Mouse (Mus musculus): ENCODE results near the gene Ephb2.

Ephb2 gene

DNA sequence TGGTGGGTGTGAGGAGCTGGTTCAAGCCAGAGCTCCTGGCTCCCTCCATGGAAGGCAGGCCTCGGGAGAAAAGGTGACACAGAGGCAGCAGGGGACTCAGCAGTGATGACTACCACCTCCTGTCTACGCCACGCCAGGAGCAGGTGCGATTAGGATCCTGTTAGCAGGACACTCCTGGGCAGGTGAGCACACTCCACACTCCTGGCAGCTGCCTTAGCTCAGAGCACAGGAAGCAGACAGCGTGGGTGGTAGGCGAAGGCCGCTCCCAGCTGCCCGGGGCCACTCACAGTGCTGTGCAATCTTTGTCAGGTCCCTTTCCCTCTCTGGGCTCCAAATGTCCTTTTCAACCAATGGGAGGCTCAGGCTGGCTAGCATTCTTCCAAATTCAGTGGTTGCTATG is 34.3 kb downstream of the Ephb2 start:
- 75% methylated on average over 8 of the region's 8 CpGs for WGBS

DNA sequence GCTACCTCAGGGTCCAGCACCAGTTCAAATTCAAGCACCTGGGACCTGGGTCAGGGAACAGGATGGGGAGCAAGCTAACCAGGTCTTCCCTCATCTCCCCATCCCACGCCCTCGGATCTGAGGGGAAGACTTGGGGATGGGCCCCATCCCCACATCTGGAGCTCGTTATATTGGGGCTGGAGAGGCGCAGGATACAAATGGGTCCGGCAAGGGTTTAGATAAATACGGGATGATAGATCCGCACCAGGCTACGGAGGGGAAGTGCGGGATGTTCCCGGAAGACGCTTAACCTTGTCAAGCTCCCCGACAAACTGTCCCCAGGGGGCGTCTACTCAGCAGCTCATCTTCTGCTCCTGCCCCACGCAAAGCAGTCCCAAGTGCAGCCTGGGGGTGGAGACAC is 35.4 kb downstream of the Ephb2 start:
- 79% methylated on average over 14 of the region's 14 CpGs for WGBS

DNA sequence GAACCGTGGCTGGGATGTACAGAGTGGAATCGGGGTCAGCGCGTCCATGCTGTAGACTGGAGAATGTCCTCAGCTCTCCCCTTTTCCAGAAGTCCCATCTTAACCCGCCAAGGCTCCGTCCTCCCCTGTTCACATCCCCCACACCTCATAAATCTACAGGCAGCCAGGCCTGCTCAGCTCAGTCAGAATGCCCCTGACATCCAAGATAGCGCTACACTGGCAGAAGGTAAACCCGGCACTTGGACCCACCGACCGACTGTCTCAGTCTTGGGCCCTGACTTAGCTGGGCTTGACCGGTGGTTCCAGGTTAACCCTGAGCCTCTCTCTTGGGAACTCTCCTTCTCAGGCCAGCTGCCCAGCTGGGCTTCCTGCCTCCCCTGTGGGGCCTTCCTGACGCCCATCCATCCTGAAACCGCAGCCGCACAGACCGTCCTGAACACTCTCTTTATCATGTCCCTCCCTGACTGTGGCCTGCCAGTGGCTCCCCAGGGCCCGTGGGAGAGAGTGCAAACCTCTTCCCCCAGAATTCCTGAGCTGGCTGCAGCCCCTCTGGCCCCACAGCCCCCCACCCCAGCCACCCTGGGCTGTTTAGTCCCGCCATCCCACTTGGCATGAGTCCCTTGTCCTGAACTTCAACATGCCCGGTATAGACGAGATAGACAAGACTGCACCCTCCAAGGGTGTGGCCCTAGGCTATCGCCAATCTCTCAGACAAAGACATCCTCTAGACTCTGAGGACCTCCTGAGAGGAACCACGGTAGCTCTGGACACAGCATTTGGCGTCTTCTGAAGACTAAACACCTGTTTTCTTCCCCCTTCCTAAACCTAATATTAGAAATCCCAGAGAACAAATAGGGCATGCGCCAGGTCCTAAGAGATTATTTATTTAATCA is 37.9 kb downstream of the Ephb2 start:
- 80% methylated on average over 23 of the region's 23 CpGs for WGBS

DNA sequence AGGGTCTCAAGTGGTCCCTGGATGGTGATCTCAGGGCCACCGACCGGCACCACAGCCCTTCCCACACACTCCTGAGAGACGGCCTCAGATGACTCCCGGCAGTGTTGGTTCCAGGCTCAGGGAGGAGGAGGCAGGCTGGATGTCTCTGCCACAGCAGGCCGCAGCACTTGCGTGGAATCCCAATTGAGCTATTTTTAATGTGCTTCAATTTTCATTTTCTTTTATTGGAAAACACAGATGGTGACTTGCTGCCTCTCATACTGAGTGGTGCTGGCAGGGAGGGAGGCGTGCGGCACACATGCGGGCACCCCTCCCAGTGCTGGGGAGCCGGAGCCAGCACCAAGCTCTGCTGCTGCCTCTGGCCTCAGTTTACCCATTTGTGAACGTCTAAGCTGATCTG is 42.5 kb downstream of the Ephb2 start:
- 53% methylated on average over 11 of the region's 11 CpGs for WGBS

DNA sequence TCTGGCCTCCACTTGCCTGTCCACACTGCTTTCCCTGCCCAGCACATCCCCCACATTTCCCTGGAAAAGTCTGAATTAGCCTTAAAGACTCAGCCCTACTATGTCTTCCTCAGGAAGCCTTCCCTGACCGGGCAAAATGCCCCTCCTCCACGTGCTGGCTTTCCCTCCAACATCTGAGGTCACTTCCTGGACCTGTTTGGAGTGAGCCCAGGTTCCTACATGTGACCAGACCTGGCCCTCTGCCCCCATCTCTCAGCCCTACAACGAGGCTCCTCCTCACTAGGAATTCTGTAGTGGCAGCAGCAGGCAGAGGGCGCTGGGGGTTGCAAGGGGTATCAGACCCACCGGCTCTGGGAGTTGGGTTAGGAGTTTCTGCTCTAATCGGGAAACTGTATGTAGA is 46.0 kb downstream of the Ephb2 start:
- 66% methylated on average over 6 of the region's 6 CpGs for WGBS

DNA sequence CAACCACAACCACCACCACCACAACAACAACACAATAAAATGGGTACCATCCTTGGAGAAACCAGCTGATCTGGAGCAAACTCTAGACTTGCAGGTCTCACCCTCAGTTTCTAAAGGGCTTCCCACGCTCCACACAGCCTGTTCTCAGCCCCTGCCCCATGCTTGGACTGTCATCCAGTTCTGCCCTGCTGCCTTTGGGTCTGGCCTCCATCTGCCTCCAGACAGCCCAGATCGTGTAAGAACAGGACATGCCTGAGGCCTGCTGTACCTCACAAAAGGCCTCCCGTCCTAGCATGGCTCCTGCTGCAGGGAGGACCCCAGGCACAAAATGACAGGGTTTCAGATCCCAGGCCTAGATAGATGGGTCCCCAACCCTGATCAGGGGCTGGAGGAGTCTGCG is 48.4 kb downstream of the Ephb2 start:
- WGBS: 66% methylated on average over 4 of the region's 4 CpGs

DNA sequence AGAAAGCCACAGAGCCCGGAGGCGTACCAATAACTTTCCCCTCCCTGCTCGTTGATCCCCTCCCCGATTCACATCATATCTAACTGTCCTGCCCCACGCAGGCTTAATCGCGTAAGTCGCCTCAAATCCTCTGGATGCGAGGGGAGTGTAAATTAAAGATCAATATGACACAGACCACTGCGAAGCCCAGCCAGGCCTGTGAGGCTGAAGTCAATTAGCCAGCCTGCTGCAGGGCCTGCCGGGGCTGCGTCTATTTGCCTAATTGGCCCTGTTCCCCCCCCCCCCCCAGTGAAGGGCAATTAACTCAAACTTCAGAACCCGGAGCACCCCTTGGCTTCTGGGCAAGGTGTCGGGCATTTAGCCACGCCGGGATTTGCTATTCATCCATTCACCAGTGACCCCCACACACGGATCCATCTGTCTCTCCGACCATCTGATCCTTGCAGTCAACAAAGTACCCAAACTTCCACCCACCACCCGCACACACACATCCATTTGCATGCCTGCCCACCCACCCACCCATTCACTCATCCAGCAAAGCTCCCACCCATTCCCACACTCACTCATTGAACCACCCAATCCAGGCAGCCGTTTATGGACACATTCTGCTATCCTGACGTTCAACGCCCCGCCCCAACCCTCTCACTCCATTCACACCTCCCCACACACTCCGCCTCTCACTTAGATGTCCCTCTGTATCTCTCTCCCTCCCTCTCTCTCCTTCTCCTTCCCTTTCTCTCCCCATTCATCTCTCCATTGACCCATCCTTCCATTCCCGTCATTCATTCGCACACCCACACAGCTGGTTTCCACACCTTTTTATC is 49.1 kb downstream of the Ephb2 start:
- 38% methylated on average over 26 of the region's 26 CpGs for WGBS

DNA sequence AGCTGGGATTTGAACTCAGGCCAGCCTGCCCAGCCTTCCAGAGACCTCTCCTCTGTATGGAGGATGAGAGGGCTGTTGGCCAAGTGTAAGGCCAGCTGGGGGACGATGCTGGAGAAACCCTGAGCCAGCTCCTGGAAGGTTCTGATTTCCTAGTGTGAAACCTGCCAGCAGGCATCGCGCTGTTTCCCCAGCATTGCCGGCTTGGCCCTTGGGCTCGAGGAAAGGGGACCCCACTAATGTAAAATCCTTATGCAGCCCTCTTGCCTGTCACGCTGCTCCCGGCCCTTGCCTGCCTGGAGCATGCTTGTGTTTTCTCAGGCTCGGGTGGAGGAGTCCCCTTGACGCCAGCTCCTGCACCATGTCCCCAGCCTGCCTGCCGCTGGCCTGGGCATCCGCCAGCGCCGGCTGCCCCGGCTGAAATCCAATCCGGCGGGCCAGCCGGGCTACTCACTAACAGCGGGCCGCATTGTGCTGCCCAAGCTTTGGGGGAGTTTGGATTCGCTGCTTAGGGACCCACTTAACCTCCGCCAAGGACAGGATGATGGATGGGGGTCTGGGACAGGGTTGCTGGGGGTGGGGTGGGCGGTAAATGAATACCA is 52.1 kb downstream of the Ephb2 start:
- WGBS: 63% methylated on average over 22 of the region's 22 CpGs

DNA sequence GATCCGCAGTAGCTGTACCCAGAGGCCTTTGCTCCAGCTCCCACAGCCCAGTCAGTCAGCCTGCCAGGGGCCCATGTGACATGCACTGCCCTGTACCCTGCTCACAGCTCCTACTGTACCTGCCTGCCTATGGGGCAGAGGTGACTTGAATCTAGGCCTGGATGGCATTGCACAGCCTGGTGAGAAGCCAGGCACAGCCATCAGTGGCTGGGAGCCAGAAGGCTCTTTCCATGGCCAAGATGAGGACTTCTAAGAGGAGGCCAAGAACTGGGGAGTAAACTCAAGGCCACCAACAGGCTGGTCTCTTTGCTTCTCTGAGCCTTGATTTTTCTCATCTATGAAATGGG is 53.2 kb downstream of the Ephb2 start:
- WGBS: 87% methylated on average over 1 of the region's 1 CpGs

DNA sequence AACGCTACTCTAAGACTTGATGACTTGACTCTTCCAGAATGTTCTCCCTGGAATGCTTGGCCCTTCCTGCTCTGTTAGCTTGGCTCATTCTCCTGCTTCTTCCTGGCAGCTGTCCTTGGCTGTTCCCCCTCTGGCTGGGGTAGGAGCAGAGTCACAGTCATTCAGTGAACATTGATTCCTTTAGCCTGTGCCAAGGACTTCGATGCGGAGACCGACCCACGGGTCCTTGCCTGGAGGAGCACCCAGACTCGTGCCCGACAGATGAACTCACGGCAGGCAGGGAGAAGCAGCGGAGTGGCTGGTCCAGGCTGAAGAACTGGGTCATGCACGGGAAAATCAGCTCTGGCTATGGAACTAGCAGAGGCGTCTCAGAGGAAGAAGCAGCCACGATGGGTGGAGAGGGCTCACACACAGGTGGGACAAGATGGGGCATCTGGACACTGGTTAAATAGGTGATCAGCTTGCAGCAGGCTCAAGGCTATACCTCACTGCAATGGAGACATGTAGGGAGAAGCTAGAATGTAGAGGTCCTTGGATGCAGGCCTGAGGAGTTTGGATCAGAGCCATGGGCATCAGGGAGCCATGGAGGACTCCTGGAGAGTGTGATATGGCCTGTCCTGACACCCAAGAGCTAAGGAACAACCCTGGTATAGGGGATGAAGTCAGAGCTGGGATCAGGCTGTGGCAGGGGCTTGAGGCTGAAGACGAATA is 53.8 kb downstream of the Ephb2 start:
- WGBS: 36% methylated on average over 13 of the region's 13 CpGs

DNA sequence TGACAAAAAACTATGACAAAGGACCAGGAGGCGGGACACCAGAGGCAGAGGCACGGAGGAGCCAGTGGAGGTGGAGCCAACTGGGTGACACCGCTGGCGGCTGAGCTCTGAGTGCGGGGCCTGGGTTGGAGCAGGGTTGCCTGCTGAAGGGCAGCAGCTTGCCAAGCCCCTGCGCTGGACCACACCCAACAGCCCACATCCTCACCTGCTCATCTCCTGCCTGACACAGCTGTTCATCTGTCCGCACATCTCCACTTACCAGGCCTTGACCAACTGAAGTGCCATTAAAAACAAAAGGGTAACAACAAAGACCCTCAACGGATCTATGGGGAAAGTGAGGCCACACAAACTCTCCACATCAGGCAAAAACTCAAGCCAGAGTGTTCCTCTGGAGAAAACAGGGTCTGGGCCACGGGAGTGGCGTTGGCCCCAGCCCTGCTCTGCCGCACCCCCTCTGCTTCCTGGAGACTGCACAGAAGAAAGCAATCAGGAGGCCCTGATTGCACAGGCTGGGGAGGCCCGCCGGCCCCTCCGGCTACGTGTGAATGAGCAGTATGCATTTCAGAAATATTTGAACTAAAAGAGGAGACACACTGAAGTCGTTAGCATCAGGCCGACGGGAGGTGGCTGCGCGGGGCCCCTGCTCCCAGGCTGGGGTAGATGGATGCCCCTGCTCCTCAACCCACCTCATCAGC is 55.4 kb downstream of the Ephb2 start:
- 86% methylated on average over 20 of the region's 20 CpGs for WGBS

DNA sequence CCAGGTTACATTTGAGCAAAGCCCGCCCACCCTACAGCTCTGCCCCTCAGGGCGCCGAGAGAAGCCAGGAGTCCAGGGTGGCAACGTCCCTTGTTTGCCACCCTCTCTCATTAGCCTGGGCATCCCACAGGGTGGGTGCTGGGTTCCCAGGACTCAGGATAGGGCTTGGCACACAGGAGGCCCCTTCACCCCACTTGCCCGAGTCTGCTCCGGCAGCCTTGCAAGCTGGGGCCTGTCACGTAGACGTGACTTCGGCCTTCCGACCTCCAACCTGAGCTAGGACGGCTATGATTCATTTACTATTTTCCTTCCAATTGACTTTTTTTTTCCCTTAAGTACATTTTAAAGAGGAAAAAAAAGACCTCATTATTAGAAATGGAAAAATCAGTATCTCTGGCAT is 56.6 kb downstream of the Ephb2 start:
- WGBS: 95% methylated on average over 11 of the region's 11 CpGs

DNA sequence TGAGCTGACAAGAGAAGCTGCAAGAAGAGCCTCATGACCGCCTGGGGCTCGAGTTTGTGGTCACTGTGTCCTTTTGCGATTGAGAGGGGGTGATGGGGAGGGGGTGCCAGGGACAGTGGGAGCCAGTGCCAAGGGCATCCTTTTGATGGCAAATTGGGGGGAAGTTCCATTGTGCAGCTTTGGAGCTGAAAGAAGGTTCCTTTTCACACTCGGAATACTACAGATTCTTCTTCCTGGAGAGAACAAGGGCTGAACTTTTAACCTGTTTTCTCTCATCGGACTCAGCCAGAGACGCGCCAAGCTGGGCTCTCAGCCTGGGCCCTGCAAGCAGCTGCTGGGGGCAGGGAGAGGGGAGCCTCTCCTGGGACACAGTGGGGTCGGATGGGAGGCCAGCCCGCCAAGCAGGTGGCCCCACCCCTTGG is 59.3 kb downstream of the Ephb2 start:
- WGBS: 36% methylated on average over 9 of the region's 9 CpGs

DNA sequence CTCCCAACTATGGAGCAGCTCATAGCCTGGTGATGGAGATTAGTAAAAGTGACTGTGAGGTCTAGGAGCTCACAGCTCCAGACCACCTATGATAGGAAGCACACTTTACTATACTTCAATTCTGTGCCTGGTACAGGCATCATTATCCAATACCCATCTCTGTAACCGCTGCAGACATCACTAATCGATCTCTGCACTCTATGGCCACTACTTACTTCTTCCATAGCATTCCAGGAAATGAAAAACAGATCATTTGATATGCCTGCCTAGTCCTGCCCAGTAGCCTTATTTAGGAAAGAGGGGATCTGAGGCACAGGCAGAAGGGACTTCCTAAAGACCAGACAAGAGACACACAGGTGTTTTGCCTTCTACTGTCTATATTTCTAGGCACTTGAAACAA is 59.9 kb downstream of the Ephb2 start:
- WGBS: 92% methylated on average over 2 of the region's 2 CpGs

DNA sequence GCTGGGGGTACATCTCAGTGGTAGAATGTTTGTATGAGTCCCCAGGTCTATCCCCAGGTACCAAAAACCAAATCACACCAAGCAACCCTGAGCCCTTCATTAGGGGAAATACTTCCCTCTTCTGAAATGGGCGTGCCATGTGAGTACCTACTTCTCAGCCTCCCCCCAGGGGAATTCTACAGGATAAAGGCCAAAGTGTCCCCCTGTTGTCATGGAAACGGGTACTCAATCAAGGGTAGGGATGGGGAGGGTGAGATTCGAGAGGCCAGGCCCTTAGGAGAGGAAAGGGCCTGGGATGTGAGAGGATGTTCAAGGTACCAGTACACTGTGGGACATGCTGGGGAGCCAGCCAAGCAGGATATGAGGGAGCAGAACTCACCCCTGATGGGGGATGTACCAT is 61.6 kb downstream of the Ephb2 start:
- 71% methylated on average over 3 of the region's 3 CpGs for WGBS

DNA sequence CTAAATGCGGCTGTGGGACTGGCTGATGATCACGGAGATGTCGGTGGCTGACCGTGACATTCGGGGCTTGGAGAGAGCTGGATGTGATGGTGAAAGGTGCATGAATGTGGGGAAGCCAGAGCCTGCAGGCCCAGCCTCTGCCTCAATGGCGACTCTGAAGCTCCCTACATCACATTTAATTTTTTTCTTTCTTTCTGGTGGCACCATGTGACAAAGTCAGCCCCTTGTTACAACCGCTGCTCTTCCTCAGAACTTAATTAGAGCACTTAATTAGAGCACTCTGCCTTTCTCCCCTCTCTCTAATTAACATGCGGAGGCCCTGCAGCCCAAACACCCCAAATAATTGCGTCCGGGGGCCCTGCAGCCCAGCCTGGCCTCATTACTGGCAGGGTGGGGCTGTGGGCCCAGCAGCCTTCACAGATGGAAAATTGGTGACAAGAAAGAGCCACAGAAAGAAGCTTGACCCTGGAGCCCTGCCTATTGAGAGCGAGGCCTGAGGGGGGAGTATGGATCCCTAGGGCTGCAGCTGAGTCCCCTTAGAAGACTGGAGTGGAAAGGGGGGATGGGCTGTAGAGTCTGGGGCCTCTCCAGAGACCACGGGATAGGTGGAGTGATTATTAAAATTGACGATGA is 62.7 kb downstream of the Ephb2 start:
- 72% methylated on average over 13 of the region's 13 CpGs for WGBS

DNA sequence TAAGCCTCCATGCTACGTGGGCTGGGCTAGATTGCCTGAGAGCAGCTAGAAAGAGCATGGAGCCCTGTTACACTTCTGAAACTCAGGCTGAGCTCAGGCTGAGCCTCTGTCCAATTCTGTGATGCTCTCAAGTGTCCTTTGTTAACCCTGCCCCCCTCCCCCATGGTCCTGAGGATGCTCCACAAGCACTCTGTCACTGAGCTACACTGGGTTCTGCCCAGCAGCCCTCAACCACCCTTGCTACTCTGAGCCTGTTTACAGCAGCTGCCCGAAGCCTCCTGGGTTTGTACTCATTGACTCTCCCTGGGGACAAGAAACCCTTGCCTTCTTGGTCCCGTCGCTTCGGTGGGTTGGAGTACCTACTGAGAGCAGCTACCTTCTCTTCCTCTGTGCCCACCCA is 63.5 kb downstream of the Ephb2 start:
- WGBS: 70% methylated on average over 5 of the region's 5 CpGs

DNA sequence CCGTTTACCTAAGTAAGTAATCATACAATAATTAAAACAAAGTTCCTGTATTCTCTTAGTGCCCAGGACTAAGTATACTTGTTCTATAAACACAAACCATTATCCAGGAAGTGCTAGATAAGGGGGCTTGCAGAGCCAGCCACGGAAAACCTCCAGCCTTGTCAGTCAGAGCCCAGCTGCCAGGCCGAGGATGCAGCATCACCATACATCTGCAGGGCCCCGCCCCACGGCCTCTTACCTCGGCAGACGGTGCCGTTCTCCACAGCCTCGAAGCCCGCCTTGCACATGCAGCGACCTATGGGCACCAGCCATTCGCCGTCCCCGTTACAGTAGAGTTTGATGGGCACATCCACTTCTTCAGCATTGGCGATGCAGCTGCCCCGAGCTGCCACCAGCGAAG is 65.1 kb downstream of the Ephb2 start:
- 92% methylated on average over 17 of the region's 17 CpGs for WGBS

DNA sequence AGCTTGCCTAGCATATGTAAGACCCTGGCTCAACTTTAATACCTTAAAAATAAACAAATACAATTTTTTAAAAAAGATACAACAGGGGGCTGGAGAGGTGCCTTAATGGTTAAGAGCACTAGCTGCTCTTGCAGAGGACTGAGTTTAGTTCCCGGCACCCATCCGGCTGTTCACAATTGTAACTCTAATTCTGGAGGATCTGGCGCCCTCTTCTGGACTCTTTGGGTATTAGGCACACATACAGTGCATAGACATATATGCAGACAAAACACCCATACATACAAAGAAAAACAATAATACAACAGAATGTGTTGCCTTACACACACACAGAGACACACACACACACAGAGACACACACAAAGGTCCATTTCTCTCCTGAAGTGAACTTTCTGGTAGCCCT is 67.3 kb downstream of the Ephb2 start:
- 96% methylated on average over 3 of the region's 3 CpGs for WGBS

DNA sequence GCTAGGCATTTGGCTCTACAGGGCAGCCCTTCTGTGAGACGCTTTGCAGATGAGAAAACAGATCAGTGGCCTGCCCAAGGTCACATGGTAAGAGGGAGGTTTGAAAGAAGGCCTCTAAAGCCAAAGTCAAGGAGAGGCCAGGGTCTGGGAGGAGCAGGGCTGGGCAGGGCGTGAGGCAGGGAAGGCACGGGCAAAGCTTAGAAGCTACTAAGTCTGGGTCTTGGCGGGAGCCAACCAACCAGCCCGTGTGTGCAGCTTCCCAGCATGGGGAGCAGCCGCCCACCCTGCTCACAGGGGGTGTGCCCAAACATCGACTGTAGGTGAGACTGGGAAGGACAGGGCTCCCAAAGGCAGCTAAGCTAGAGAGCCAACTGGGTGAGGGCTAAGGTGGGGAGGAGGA is 70.7 kb downstream of the Ephb2 start:
- WGBS: 68% methylated on average over 7 of the region's 7 CpGs

DNA sequence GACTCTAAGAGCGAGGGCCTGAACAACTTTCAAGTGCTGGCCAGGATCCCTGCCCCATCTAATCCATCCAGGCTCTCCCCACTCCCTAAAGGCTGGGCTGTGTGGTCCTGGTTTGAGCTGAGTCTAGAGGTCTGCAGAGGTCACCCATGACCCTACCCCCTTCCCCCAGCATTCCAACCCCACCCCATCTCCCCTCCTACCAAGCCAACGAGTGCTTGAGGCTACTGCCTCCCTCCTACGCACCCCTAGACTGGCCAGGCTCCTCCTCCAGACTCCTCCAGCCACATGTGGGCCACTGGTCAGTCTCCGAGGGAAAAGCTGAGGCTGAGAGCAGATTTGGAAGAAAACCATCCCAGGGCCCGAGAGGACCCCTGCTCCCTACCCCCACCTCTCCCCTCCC is 72.4 kb downstream of the Ephb2 start:
- 73% methylated on average over 5 of the region's 5 CpGs for WGBS
